Mouse (Mus musculus) C3H10T1/2 (cell line): ENCODE data around the gene Tmem104. TPM values are rescaled to one million over a fixed set of nuclear protein-coding genes. Genes with fewer than 3 reads are reported as not detected.

Experiments used
- polyA plus RNA-seq, 2 experiments: library from polyadenylated mRNA; unstranded; fragments of >200 nt; fragmentation: generic; extraction: Trizol; gene quantifications; one replicate each; pipeline ENCODE4 v1.2.1; 2012; ENCODE audit warnings: missing spikeins in 2 of 2

The Tmem104 gene
- polyA plus RNA-seq: 1 to 10 TPM; 3.2 to 9.7 TPM

GRCm38 (mm10) chr11:115187224-115187639, at the start of gene Tmem104:
TSS of gene Tmem104 (plus strand) at chr11:115187487.

GRCm38 (mm10) chr11:115162832-115163480, 24.3 kb upstream of the Tmem104 start, which contains the start of gene Slc9a3r1:
TSS of gene Slc9a3r1 (plus strand) at chr11:115163341.

GRCm38 (mm10) chr11:115187693-115188092, 406 bp downstream of the Tmem104 start, which contains the start of gene Nat9:
TSS of gene Nat9 (minus strand) at chr11:115187859.

GRCm38 (mm10) chr11:115267061-115267883, 80.0 kb downstream of the Tmem104 start, which contains the start of gene Grin2c:
TSS of gene Grin2c (minus strand) at chr11:115267243.

GRCm38 (mm10) chr11:115276780-115277603, 89.7 kb downstream of the Tmem104 start, which contains the start of gene Fdxr:
TSS of gene Fdxr (minus strand) at chr11:115277050.

Other genes starting within 250 kb of the Tmem104 start
- not detected for gene Cd300c, start 218.3 kb upstream of the Tmem104 start, polyA plus RNA-seq
- gene Cd300ld, start 197.6 kb upstream of the Tmem104 start, polyA plus RNA-seq: not detected
- gene Cd300c2, start 185.6 kb upstream of the Tmem104 start, polyA plus RNA-seq: not detected
- gene Cd300ld2, start 171.3 kb upstream of the Tmem104 start, polyA plus RNA-seq: not detected
- gene Cd300ld4, start 160.5 kb upstream of the Tmem104 start, polyA plus RNA-seq: not detected
- not detected for gene Cd300ld5, start 149.7 kb upstream of the Tmem104 start, polyA plus RNA-seq
- gene Cd300ld3, start 139.1 kb upstream of the Tmem104 start, polyA plus RNA-seq: not detected
- gene Cd300e, start 125.3 kb upstream of the Tmem104 start, polyA plus RNA-seq: not detected
- under 1 TPM; 0.01 to 0.07 TPM for gene Rab37, start 96.1 kb upstream of the Tmem104 start, polyA plus RNA-seq
- not detected for gene Cd300lf, start 53.5 kb upstream of the Tmem104 start, polyA plus RNA-seq
- gene Slc9a3r1, start 24.1 kb upstream of the Tmem104 start, polyA plus RNA-seq: 10 to 100 TPM; 13.5 to 58.4 TPM
- 10 to 100 TPM; 19.1 to 27.4 TPM for gene Nat9, start 372 bp downstream of the Tmem104 start, polyA plus RNA-seq
- gene Grin2c, start 79.8 kb downstream of the Tmem104 start, polyA plus RNA-seq: not detected
- 10 to 100 TPM; 15.6 to 23.1 TPM for gene Fdxr, start 89.6 kb downstream of the Tmem104 start, polyA plus RNA-seq
- gene Fads6, start 110.2 kb downstream of the Tmem104 start, polyA plus RNA-seq: under 1 TPM in 1 of 2 experiments, not detected in 1; 0.05 TPM
- under 1 TPM in 1 of 2 experiments, not detected in 1; 0.06 TPM for gene Otop2, start 119.7 kb downstream of the Tmem104 start, polyA plus RNA-seq
- under 1 TPM; 0.11 to 0.34 TPM for gene Ush1g, start 134.6 kb downstream of the Tmem104 start, polyA plus RNA-seq
- not detected for gene Otop3, start 147.2 kb downstream of the Tmem104 start, polyA plus RNA-seq
- 1 to 10 TPM; 1.9 to 7.6 TPM for gene Hid1, start 180.3 kb downstream of the Tmem104 start, polyA plus RNA-seq
- gene Cdr2l, start 194.4 kb downstream of the Tmem104 start, polyA plus RNA-seq: 10 to 100 TPM in 1 of 2 experiments, 1 to 10 TPM in 1; 6.5 to 16.4 TPM
- gene Mrpl58, start 216.3 kb downstream of the Tmem104 start, polyA plus RNA-seq: 100 to 1,000 TPM; 204 to 411 TPM
- gene Atp5h, start 232.5 kb downstream of the Tmem104 start, polyA plus RNA-seq: 100 to 1,000 TPM; 816 to 966 TPM
- gene Kctd2, start 232.6 kb downstream of the Tmem104 start, polyA plus RNA-seq: 10 to 100 TPM; 24.1 to 58.3 TPM